In the genomic region with DNA sequence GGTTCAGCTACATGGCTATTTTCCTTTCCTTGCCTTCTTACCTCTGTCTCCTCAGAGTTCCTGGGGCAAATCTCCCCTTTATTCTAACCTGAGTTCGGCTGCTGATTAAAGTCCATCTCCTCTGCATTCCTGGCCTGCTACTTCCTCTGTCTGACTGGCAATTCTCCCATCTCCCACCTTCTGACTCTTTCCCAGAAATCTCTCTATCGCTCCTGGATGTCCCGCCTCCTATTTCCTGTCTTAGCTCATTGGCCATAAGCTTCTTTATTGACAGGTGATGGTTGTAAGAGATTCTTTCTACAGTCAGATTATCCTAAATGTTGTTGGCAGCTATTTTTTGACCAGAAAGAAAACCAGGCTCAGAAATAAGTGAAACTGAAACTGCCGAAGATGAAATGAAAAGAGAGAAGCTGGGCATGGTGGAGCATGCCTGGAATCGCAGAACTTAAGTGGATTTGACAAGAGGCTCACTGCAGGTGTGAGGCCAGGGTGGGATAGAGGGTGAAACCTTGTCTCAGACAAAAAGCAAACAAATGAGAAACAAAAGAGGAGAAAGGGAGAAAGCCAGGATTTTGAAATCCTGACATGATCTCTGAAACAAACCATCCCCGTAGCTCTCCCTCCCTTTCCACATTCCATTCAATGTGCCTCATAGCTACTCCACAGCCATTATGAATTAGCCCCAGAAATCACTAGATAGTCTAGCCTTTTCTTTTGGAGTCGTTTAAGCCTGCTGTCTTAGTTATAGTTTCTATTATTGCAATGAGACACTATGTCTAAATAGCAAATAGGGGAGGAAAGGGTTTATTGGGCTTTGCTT, we compare ENCODE assay signal across 13 mouse cellular contexts. TPM values are rescaled to one million over a fixed set of nuclear protein-coding genes. Genes with fewer than 3 reads are reported as not detected.
DNase-seq lines count a peak whose midpoint lies in the region; ATAC-seq and TF ChIP-seq lines count a peak whose summit lies in the region.
"Had no signal": no experiment of that assay in that cellular context is flagged by ENCODE, and none has a peak within 500 bp of the region (broad histone marks: within the 10 kb centered on the region; RNA-seq: fewer than 3 reads in every experiment).

No protein-coding gene starts in this region.

- H3K4me1 ChIP-seq in kidney, postnatal 0 days (replicated peaks; ENCODE audit: insufficient read depth, low read length), result no peaks in the 10 kb centered on the region
- H3K4me1 ChIP-seq in embryonic facial prominence, embryonic 14.5 days (ENCODE audit: control insufficient read depth, insufficient read depth, low read length), result no peaks in the 10 kb centered on the region
- no peaks in the 10 kb centered on the region for H3K4me1 ChIP-seq in stomach, embryonic 14.5 days (ENCODE audit: control insufficient read depth, insufficient read depth, low read length)
- no peaks in the 10 kb centered on the region for H3K4me1 ChIP-seq in midbrain, embryonic 15.5 days
- H3K4me1 ChIP-seq: hindbrain, embryonic 13.5 days; liver, embryonic 13.5 days; midbrain, embryonic 13.5 days had no signal

- no peaks in the 10 kb centered on the region for H3K36me3 ChIP-seq in kidney, postnatal 0 days (ENCODE audit: insufficient read depth, low read length)
- peaks cover 6% of the 10 kb centered on the region; the same call in 1 of the 2 replicates for H3K36me3 ChIP-seq in embryonic facial prominence, embryonic 14.5 days (ENCODE audit: control insufficient read depth, insufficient read depth, low read length)
- H3K36me3 ChIP-seq in stomach, embryonic 14.5 days (ENCODE audit: control insufficient read depth, insufficient read depth, low read length), result peaks cover 6% of the 10 kb centered on the region; the same call in 1 of the 2 replicates
- H3K36me3 ChIP-seq in midbrain, embryonic 15.5 days (replicated peaks), result no peaks in the 10 kb centered on the region

- H3K9ac ChIP-seq in kidney, postnatal 0 days (ENCODE audit: low read depth, low read length), result no peak overlapping the region
- no peak overlapping the region for H3K9ac ChIP-seq in embryonic facial prominence, embryonic 14.5 days (ENCODE audit: low read depth, low read length)
- no peak overlapping the region for H3K9ac ChIP-seq in stomach, embryonic 14.5 days (replicated peaks; ENCODE audit: low read depth, low read length)
- H3K9ac ChIP-seq in midbrain, embryonic 15.5 days, result no peak overlapping the region
- H3K9ac ChIP-seq: hindbrain, embryonic 13.5 days; liver, embryonic 13.5 days; midbrain, embryonic 13.5 days had no signal

- H3K4me3 ChIP-seq in kidney, postnatal 0 days (replicated peaks; ENCODE audit: low read depth, low read length), result no peak overlapping the region
- no peak overlapping the region for H3K4me3 ChIP-seq in embryonic facial prominence, embryonic 14.5 days (ENCODE audit: low read depth, low read length)
- H3K4me3 ChIP-seq in stomach, embryonic 14.5 days (ENCODE audit: low read depth, low read length), result no peak overlapping the region
- H3K4me3 ChIP-seq in midbrain, embryonic 15.5 days, result no peak overlapping the region
- H3K4me3 ChIP-seq: hindbrain, embryonic 13.5 days; liver, embryonic 13.5 days; midbrain, embryonic 13.5 days had no signal

- peak; percentile 11 for DNase-seq in kidney, postnatal 0 days (ENCODE audit: low spot score)
- DNase-seq in kidney, postnatal 10 days, result no peak
- DNase-seq in Muller cell, postnatal 12 days (ENCODE audit: inconsistent ontology term), result peak; percentile 45
- peak; percentile 72 for DNase-seq in embryonic facial prominence, embryonic 14.5 days (ENCODE audit: low spot score)
- no peak for DNase-seq in adrenal gland, adult 2 months
- DNase-seq: cerebellum, postnatal 10 days; liver, embryonic 13.5 days; lung, postnatal 4 days; thymus, adult 18-20 months had no signal

- TF ChIP-seq CTCF in kidney, postnatal 0 days (IDR thresholded peaks at IDR 0.05; ENCODE audit: low read depth), result no peak

- 82% methylated on average over 7 of the region's 7 CpGs for WGBS in kidney, postnatal 0 days
- 65% methylated on average over 7 of the region's 7 CpGs for WGBS in embryonic facial prominence, embryonic 14.5 days
- WGBS in stomach, embryonic 14.5 days, result 68% methylated on average over 7 of the region's 7 CpGs
- 81% methylated on average over 7 of the region's 7 CpGs for WGBS in midbrain, embryonic 15.5 days

- H3K27ac ChIP-seq in kidney, postnatal 0 days, result 0 out of 2 replicates have a peak overlapping the region, but pooled peaks have one; percentile 3
- 0 out of 2 replicates have a peak overlapping the region, but pooled peaks have one; percentile 5 for H3K27ac ChIP-seq in embryonic facial prominence, embryonic 14.5 days (replicated peaks; ENCODE audit: low read depth, low read length)
- peak overlapping the region; percentile 61 for H3K27ac ChIP-seq in stomach, embryonic 14.5 days (ENCODE audit: low read length)
- H3K27ac ChIP-seq in midbrain, embryonic 15.5 days, result no peak overlapping the region
- H3K27ac ChIP-seq: hindbrain, embryonic 13.5 days; liver, embryonic 13.5 days; midbrain, embryonic 13.5 days had no signal

- H3K9me3 ChIP-seq in kidney, postnatal 0 days (replicated peaks; ENCODE audit: low read length), result no peaks in the 10 kb centered on the region
- no peaks in the 10 kb centered on the region for H3K9me3 ChIP-seq in embryonic facial prominence, embryonic 14.5 days (ENCODE audit: control insufficient read depth, low read length)
- H3K9me3 ChIP-seq in stomach, embryonic 14.5 days (ENCODE audit: control insufficient read depth, low read depth, low read length), result no peaks in the 10 kb centered on the region
- H3K9me3 ChIP-seq in midbrain, embryonic 15.5 days, result no peaks in the 10 kb centered on the region
- H3K9me3 ChIP-seq: hindbrain, embryonic 13.5 days; liver, embryonic 13.5 days; midbrain, embryonic 13.5 days had no signal

- H3K27me3 ChIP-seq in kidney, postnatal 0 days (ENCODE audit: insufficient read depth, low read length), result no peaks in the 10 kb centered on the region
- no peaks in the 10 kb centered on the region for H3K27me3 ChIP-seq in embryonic facial prominence, embryonic 14.5 days (replicated peaks; ENCODE audit: control insufficient read depth, insufficient read depth, low read length)
- no peaks in the 10 kb centered on the region for H3K27me3 ChIP-seq in stomach, embryonic 14.5 days (ENCODE audit: control insufficient read depth, insufficient read depth, low read length)
- no peaks in the 10 kb centered on the region for H3K27me3 ChIP-seq in midbrain, embryonic 15.5 days (replicated peaks)
- H3K27me3 ChIP-seq: hindbrain, embryonic 13.5 days; liver, embryonic 13.5 days; midbrain, embryonic 13.5 days had no signal

- no peak overlapping the region for H3K4me2 ChIP-seq in kidney, postnatal 0 days (ENCODE audit: low read length)
- no peak overlapping the region for H3K4me2 ChIP-seq in embryonic facial prominence, embryonic 14.5 days (ENCODE audit: low read depth, low read length)
- H3K4me2 ChIP-seq in stomach, embryonic 14.5 days (replicated peaks; ENCODE audit: low read depth, low read length), result no peak overlapping the region
- H3K4me2 ChIP-seq in midbrain, embryonic 15.5 days, result no peak overlapping the region
- H3K4me2 ChIP-seq: hindbrain, embryonic 13.5 days; liver, embryonic 13.5 days; midbrain, embryonic 13.5 days had no signal

- ATAC-seq in kidney, postnatal 0 days (replicated peaks; ENCODE audit: low FRiP score, low read depth), result no peak
- ATAC-seq in embryonic facial prominence, embryonic 14.5 days (ENCODE audit: low read depth), result peak; percentile 82
- no peak for ATAC-seq in stomach, embryonic 14.5 days (ENCODE audit: insufficient number of reproducible peaks, insufficient read depth, low FRiP score, low read depth)
- no peak for ATAC-seq in midbrain, embryonic 15.5 days (replicated peaks)
- ATAC-seq: midbrain, embryonic 13.5 days had no signal

RNA-seq across cellular contexts. Expression of a gene that starts 17.7 kb away (rescaled TPM):
- 192 and 194 TPM in 2 replicates for polyA plus RNA-seq in kidney, postnatal 0 days (2015; fragmentation: Nextera tagmentation; extraction: Ambion mirVana)
- polyA plus RNA-seq in embryonic facial prominence, embryonic 14.5 days (2014; fragmentation: Nextera tagmentation; extraction: Ambion mirVana), result 143 and 152 TPM in 2 replicates
- polyA plus RNA-seq in stomach, embryonic 14.5 days (2014; fragmentation: Nextera tagmentation; extraction: Ambion mirVana), result 178 and 186 TPM in 2 replicates
- 10 to 100 TPM; 18.2 to 18.8 TPM for total RNA-seq in adrenal gland, adult 2 months (2021)
- polyA plus RNA-seq in adrenal gland, adult 2 months (2012; rRNA removed), result 5.7 and 6.0 TPM in 2 replicates
- 49.2 and 56.6 TPM in 2 replicates for polyA plus RNA-seq in midbrain, embryonic 15.5 days (2015; fragmentation: Nextera tagmentation; extraction: Ambion mirVana)

RNA-seq across cellular contexts. Expression of a gene that starts 50.3 kb away (rescaled TPM):
- 13.7 and 19.5 TPM in 2 replicates for polyA plus RNA-seq in kidney, postnatal 0 days (2015; fragmentation: Nextera tagmentation; extraction: Ambion mirVana)
- polyA plus RNA-seq in embryonic facial prominence, embryonic 14.5 days (2014; fragmentation: Nextera tagmentation; extraction: Ambion mirVana), result 20.5 and 21.7 TPM in 2 replicates
- polyA plus RNA-seq in stomach, embryonic 14.5 days (2014; fragmentation: Nextera tagmentation; extraction: Ambion mirVana), result 20.7 and 26.7 TPM in 2 replicates
- 10 to 100 TPM; 33.6 to 33.9 TPM for total RNA-seq in adrenal gland, adult 2 months (2021)
- polyA plus RNA-seq in adrenal gland, adult 2 months (2012; rRNA removed), result 24.8 and 30.4 TPM in 2 replicates
- polyA plus RNA-seq in midbrain, embryonic 15.5 days (2015; fragmentation: Nextera tagmentation; extraction: Ambion mirVana), result 28.0 and 29.2 TPM in 2 replicates

RNA-seq across cellular contexts. Expression of a gene that starts 57.5 kb away (rescaled TPM):
- polyA plus RNA-seq in kidney, postnatal 0 days (2015; fragmentation: Nextera tagmentation; extraction: Ambion mirVana), result 4.2 and 5.0 TPM in 2 replicates
- 8.2 and 8.5 TPM in 2 replicates for polyA plus RNA-seq in embryonic facial prominence, embryonic 14.5 days (2014; fragmentation: Nextera tagmentation; extraction: Ambion mirVana)
- 5.2 and 6.7 TPM in 2 replicates for polyA plus RNA-seq in stomach, embryonic 14.5 days (2014; fragmentation: Nextera tagmentation; extraction: Ambion mirVana)
- total RNA-seq in adrenal gland, adult 2 months (2021), result 10 to 100 TPM; 25.5 to 26.3 TPM
- polyA plus RNA-seq in adrenal gland, adult 2 months (2012; rRNA removed), result 9.1 and 11.7 TPM in 2 replicates
- polyA plus RNA-seq in midbrain, embryonic 15.5 days (2015; fragmentation: Nextera tagmentation; extraction: Ambion mirVana), result 4.5 and 6.4 TPM in 2 replicates

Comparison
In these comparisons a context has a peak if more than half of its experiments do, and no peak if none do; other contexts are left out.
1. DNase-seq: peak in kidney, postnatal 0 days (single experiment), Muller cell, postnatal 12 days (single experiment) and embryonic facial prominence, embryonic 14.5 days (single experiment); none in kidney, postnatal 10 days (single experiment) and adrenal gland, adult 2 months (single experiment).